Mouse (Mus musculus): ENCODE results near the gene Kcnj12. TPM values are rescaled to one million over a fixed set of nuclear protein-coding genes. Genes with fewer than 3 reads are reported as not detected.

The Kcnj12 gene
- total RNA-seq, 2 experiments from 2014 or later, result 6.4 to 7.0 TPM

DNA sequence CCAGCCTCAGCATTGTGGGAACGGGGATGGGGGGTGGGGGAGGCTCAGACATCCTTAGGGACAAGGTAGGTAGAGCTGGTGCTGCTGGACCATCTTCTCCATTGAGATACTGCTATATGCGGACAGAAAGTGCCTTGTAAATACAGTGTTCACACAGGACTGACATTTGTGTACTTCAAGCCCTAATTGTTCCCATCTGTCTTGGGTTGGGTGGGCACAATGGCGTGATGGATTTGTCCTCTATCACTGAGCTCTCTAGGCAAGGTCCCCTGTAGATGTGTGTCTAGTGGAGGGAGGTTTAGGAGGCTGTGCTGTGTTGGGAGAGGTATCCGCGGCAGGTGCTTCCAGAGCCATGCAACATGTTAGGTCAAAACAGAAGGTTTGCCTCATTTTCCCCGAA is 2.0 kb downstream of the Kcnj12 start:
- no peak for DNase-seq (ENCODE audit: extremely low spot score in 1 of 2, low spot score in 1 of 2)

GRCm38 (mm10) chr11:61024996-61025395 is 2.6 kb downstream of the Kcnj12 start:
- no peak for DNase-seq (ENCODE audit: extremely low spot score in 1 of 2, low spot score in 1 of 2)

GRCm38 (mm10) chr11:61025594-61025993 is 3.2 kb downstream of the Kcnj12 start:
- no peak for DNase-seq (ENCODE audit: extremely low spot score in 1 of 2, low spot score in 1 of 2)

DNA sequence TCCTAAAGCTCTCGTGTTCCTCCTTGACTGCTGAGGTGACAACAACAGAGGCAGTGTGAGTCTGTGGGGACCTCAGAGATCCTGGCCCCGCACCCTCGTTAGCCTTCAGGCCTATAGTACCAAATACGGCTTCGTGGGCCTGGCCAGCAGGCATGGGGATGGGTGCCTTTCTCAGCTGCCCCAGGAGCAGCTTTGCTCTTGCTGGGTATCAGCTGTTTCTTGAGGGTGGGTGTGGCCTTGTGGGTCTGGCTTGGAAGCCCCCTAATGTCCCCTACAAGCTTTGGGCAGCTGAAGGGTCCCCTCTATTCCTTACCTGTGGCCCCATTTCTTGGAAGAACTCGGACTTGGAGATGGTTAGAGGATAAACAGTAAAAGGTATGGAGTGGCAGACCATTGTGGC is 4.0 kb downstream of the Kcnj12 start:
- no peak for DNase-seq (ENCODE audit: extremely low spot score in 1 of 2, low spot score in 1 of 2)

DNA sequence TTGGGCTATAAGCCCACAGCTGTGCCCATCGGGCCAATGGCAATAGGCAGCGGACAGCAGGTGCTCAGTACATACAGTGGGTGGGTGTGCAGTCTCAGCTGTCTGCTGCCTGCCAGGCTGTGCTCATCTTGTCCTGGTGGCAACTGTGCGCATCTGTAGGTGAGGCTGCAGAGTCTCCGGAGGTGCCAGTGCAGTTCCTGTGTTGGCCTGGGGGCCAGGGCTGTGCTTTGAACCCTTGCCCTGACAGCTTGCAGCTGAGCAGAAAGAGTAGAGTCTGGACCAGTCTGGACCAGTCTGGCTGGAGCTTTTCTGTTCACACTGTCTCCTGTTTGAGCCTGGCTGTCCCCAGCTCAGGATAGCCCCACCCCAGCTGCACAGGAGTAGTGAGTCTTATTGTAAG is 4.8 kb downstream of the Kcnj12 start:
- no peak for DNase-seq (ENCODE audit: extremely low spot score in 1 of 2, low spot score in 1 of 2)

DNA sequence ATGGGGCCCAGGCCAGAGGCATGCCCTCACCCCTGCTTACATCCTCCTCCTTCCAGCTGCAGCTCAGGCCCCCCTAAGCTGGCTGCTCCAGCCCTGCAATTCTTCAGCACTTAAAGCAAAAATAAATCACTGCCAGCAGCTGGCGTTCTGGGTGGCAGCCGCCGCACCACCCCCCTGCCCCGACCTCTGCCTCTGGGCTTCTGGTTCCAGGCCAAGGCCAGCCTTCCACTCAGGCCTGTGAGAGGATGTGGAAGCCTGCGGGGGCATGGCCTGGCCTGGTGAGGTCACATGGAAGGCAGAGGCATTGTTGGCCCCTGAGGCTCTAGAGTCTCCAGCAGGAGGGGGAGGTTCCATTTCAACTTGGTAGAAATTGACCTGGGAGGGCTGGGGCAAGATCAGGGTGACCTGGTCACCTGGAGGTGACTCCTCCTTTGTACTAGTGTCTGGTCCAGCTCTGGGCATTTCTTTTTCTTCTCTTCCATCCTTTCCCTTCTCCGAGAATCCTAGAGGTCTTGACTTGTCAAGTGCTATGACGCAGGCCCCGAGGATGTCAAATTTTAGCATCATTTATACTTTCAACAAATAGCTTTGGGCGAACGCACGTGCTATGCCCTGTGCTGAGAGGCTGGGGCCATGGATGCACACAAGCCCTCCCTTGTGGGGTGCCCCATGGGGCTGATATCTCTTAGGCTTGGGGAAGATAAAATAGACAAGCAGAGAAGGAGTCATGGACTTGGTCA is 6.0 kb downstream of the Kcnj12 start:
- no peak for DNase-seq (ENCODE audit: extremely low spot score in 1 of 2, low spot score in 1 of 2)

- DNase-seq (ENCODE audit: extremely low spot score in 1 of 2, low spot score in 1 of 2), result no peak
These were observed 6.9 kb downstream of the Kcnj12 start for GRCm38 (mm10) chr11:61029116-61029740.

GRCm38 (mm10) chr11:61029864-61030595 is 7.7 kb downstream of the Kcnj12 start:
- DNase-seq (ENCODE audit: extremely low spot score in 1 of 2, low spot score in 1 of 2), result no peak

DNA sequence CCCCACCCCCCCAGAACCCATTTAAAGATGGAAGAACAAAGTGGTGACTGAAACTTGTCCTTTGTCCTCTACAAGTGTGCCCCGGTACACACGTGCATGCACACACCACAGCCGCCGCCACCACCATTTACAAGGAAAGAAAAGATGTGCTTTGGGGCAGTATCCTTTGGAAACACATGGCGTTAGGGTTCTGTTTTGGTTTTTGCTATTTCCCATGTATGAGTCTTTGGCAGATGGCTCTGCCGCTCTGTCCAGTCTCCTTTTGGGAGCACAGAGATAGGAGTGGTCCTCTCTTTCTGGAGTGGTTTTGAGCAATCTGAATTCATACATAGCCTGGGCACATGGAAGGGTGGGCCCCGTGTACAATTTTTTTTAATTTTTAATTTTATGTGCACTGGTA is 8.8 kb downstream of the Kcnj12 start:
- no peak for DNase-seq (ENCODE audit: extremely low spot score in 1 of 2, low spot score in 1 of 2)

DNA sequence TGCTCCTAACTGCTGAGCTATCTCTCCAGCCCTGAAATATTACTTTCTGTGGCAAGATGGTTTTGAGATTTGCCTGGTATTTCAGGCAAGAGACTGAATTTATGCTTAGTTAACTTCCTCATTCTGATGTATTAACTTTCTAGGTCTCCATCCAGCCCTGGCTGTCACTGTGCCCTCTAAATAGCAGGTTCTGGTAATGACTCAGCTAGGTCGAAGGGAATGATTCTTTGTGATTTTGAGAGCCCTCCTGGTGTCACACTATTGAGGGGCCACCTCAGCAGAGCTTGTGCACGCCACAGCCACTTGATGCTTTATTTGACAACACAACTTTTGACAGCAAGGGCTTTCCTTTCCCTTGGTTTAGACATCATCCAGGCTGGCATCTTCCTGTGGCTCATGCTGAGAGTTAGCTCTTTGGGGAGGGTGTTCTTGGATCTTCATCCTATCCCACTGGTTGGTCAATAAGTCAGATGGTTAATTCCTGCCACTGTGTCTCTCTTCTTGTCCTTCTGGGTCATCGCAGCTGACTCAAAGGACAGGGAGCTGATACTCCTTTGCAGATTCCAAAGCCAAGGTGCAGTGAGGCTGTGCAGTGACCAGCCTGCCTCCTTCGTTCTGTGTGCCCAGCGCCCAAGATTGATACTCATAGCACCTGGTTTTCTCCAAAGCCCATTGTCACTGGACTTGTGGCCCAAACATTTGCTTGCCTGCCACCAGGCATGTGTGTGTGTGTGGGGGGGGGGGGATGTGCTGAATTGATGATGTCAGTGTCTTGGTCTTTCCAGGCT is 9.5 kb downstream of the Kcnj12 start:
- DNase-seq (ENCODE audit: extremely low spot score in 1 of 2, low spot score in 1 of 2), result no peak

DNA sequence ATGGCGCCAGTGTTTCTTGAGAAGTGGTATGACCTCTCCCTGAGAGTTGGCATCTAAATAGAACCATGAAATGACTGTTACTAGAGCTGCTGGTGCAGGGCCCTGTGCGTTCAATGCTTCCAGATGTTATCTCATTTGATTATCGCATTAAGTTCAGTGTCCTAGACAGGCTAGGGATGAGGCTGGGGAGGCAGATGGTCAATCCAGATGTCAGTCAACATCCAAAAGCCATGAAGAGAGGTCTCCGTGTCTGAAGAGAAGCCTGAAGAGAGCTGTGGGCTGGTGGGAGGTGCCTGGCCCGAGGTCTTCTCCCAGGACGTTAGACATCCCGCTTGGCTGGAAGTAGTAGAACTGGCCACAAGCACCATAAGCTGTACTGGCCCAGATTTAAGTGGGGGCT is 10.1 kb downstream of the Kcnj12 start:
- DNase-seq (ENCODE audit: extremely low spot score in 1 of 2, low spot score in 1 of 2), result no peak

GRCm38 (mm10) chr11:61033160-61033559 is 10.8 kb downstream of the Kcnj12 start:
- DNase-seq (ENCODE audit: extremely low spot score in 1 of 2, low spot score in 1 of 2), result no peak

DNA sequence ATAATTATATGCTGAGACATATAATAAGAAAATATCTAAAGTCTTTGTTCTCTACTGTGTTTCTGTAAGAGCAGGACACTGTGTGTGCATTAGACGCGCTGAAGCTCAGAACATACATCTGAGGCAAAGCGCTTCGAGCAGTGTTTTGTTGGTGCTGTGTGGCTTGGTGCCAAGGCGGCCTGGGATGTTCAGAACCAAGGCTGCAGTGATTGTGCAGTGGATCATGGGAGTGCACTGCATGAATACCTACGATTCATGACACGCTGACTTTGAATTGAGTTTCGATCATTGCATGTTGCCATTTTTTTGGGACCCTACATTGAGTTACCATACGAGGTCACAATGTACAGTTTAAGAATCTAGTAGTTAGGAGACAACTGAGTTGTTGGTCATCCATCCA is 14.3 kb downstream of the Kcnj12 start:
- DNase-seq (ENCODE audit: extremely low spot score in 1 of 2, low spot score in 1 of 2), result no peak

- DNase-seq (ENCODE audit: extremely low spot score in 1 of 2, low spot score in 1 of 2), result no peak
These were observed 16.0 kb downstream of the Kcnj12 start for GRCm38 (mm10) chr11:61038277-61038782.

DNA sequence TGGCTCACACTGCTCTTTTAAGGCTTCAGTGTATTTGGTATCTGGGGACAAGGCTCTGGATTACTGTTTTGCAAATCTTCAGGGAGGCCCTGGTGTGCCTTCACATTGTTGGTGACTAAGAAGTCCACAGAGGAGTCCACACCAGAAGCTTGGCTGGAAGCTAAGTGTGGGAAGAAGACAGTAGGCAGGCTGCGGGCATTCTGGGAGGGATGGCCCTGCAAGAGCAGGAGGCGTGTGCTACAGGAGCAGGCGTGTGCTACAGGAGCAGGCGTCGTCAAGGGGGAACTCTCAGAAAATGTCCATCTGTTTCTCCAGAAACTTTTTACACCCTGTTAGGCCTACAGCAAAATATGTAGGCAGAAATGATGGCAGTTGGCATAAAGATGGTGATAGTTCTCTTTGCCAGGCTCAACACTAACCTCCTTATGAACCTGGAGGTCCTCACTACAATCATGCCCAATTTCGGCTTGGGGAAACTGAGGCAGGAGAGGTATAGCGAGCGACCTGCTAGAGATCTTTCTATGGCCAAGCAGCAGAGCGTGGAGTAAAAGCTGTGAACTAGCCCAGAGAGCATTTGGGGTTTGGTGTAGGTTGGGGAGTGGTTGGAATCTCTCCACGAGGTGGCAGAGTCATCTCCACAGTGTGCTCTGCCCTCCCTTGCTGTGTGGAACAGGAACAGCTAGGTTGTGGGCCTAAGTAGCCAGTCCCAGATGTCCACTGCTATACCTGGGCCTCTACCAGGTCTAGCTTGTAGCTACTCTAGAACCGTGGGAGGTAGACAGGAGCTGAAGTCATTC is 18.7 kb downstream of the Kcnj12 start:
- DNase-seq (ENCODE audit: extremely low spot score in 1 of 2, low spot score in 1 of 2), result no peak

- no peak for DNase-seq (ENCODE audit: extremely low spot score in 1 of 2, low spot score in 1 of 2)
These were observed 20.2 kb downstream of the Kcnj12 start for GRCm38 (mm10) chr11:61042593-61042992.

- no peak for DNase-seq (ENCODE audit: extremely low spot score in 1 of 2, low spot score in 1 of 2)
These were observed 21.0 kb downstream of the Kcnj12 start for GRCm38 (mm10) chr11:61043055-61043992.

DNA sequence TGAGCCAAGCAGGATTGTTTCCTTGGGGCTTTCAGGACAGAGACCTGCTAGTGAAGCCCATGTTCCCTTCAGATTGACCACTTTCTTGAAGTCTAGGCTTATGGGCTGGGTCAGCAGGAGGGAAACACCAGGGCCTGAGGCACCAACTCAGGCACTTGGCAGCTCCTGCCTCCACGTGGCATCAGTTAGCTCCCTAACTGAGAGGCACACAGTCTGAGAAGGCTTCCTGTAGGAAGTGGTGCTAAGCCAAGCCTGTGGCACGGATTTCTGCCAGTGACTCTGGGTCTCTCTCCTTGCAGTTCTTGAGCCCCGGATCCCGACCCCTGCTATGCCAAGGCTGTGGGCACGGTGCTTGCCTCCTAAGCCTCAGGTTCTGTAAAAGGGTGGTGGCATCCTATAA is 22.4 kb downstream of the Kcnj12 start:
- no peak for DNase-seq (ENCODE audit: extremely low spot score in 1 of 2, low spot score in 1 of 2)

DNA sequence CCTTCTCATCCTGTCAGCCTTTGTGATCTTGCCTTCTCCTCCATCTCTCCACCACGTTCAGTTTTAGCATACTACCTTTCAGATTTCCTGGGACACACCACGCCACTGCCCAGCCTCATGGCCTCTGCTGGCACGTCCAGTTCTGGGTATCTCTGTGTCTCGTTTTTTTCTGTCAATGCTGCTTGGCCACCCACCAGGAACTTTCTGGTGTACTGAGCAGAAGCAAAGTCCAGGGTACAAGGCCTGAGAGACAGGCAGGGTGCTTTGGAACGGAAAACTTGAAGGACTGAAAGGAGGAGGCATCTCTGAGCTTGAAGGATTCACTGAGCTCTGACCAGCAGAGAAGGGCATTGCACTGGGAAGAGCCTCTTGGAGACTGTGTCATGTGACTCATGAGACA is 25.1 kb downstream of the Kcnj12 start:
- no peak for DNase-seq (ENCODE audit: extremely low spot score in 1 of 2, low spot score in 1 of 2)

Data from layer of hippocampus, postnatal 25 days (tissue).